Mouse (Mus musculus) liver, embryonic 12.5 days (tissue): ENCODE data around the gene 1110051M20Rik. TPM values are rescaled to one million over a fixed set of nuclear protein-coding genes. Genes with fewer than 3 reads are reported as not detected.
"Not testable (repeated sequence)": the region's sequence is repeated elsewhere in the genome, so short reads cannot be mapped to it uniquely, and the experiment has no call there.

Source experiments
- ATAC-seq: fragments of 200-750 bp; cut with Nextera tagmentation; 2 replicates; pipeline ENCODE4 v1.8.0; 2017; ENCODE audit warnings: moderate number of reproducible peaks, mild to moderate bottlenecking, moderate library complexity
- H3K27ac ChIP-seq: fragments of 300-500 bp; sonication (generic); 2 replicates; pipeline ENCODE4 v1.5.1; 2016; ENCODE audit warnings: mild to moderate bottlenecking
- H3K27me3 ChIP-seq: fragments of 300-500 bp; sonication (generic); replicated peaks from 2 replicates; pipeline ENCODE4 v1.6.1; 2016; ENCODE audit warnings: mild to moderate bottlenecking, moderate library complexity
- H3K36me3 ChIP-seq: fragments of 300-500 bp; sonication (generic); 2 replicates; pipeline ENCODE4 v1.6.1; 2016; ENCODE audit warnings: mild to moderate bottlenecking, moderate library complexity
- H3K4me1 ChIP-seq: fragments of 300-500 bp; sonication (generic); 2 replicates; pipeline ENCODE4 v1.6.1; 2016
- H3K4me2 ChIP-seq: fragments of 300-500 bp; sonication (generic); 2 replicates; pipeline ENCODE4 v1.6.1; 2016; ENCODE audit warnings: mild to moderate bottlenecking, moderate library complexity
- H3K4me3 ChIP-seq: fragments of 300-500 bp; sonication (generic); 2 replicates; pipeline ENCODE4 v1.5.1; 2016; ENCODE audit warnings: mild to moderate bottlenecking, moderate library complexity
- H3K9ac ChIP-seq: fragments of 300-500 bp; sonication (generic); 2 replicates; pipeline ENCODE4 v1.6.1; 2016; ENCODE audit warnings: mild to moderate bottlenecking, moderate library complexity
- H3K9me3 ChIP-seq: fragments of 300-500 bp; sonication (generic); replicated peaks from 2 replicates; pipeline ENCODE4 v1.6.1; 2016; ENCODE audit warnings: mild to moderate bottlenecking, moderate library complexity
- WGBS: fragments of 180-500 bp; shearing (Covaris S2); methylation state at CpG from one replicate; pipeline ENCODE4 v1.1.7; 2016; ENCODE audit not compliant: insufficient replicate concordance; 5-methylcytosine and 5-hydroxymethylcytosine counted together
- microRNA-seq: library from miRNA; unstranded; fragments of <30 nt; microRNA quantifications from one replicate; pipeline ENCODE4, GENCODE M21; 2017
- polyA plus RNA-seq: library from polyadenylated mRNA; unstranded; fragments of >200 nt; fragmentation: Nextera tagmentation; extraction: Ambion mirVana; gene quantifications from 2 replicates; pipeline ENCODE4 v1.2.1, GENCODE M21; 2016

1110051M20Rik gene
- polyA plus RNA-seq, 1 experiment from 2014 or later = 9.1 TPM

- peak; percentile 94 for ATAC-seq
- H3K4me3 ChIP-seq = no peak overlapping the region
- 25% methylated on average over 5 of the region's 5 CpGs for WGBS
- peak overlapping the region; percentile 63; the same call in 1 of the 2 replicates for H3K27ac ChIP-seq
- H3K9me3 ChIP-seq = no peaks in the 10 kb centered on the region
- H3K4me2 ChIP-seq = peak overlapping the region; percentile 6; the same call in 1 of the 2 replicates
- H3K4me1 ChIP-seq = peaks cover 39% of the 10 kb centered on the region
- 0 out of 2 replicates have a peak overlapping the region, but pooled peaks have one; percentile 17 for H3K9ac ChIP-seq
- H3K27me3 ChIP-seq = no peaks in the 10 kb centered on the region
- H3K36me3 ChIP-seq = no peaks in the 10 kb centered on the region
Observed at GRCm38 (mm10) chr2:91244557-91245228, 199.8 kb downstream of the 1110051M20Rik start.

DNA sequence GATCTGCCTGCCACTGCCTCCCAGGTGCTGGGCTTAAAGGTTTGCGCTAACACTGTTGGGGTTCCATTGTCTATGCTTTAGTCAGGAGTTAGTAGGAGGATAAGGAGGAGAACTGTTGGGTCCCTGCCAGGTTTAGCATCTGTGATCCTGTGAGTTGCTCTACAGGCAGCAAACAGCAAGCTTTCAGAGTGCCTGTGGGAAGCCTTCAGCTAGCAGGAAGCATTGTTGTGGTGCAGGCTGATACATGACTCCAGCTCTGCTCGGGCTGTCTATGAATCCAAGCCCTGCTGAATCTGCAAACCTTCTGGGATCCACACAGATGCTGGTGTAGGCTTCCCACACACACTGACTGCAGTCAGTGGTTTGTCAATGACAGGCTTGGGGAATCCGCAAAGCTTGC is 201.1 kb downstream of the 1110051M20Rik start:
- Histone ChIP-seq H3K36me3 (no peaks in the 10 kb centered on the region), H3K4me1 (peaks cover 41% of the 10 kb centered on the region), H3K27ac (peak overlapping the region; percentile 25; the same call in 1 of the 2 replicates), H3K4me3 (no peak overlapping the region), H3K9ac (no peak overlapping the region; the same call in 1 of the 2 replicates), H3K4me2 (no peak overlapping the region), H3K9me3 (no peaks in the 10 kb centered on the region), H3K27me3 (no peaks in the 10 kb centered on the region)
- 65% methylated on average over 3 of the region's 3 CpGs for WGBS
- ATAC-seq = no peak

DNA sequence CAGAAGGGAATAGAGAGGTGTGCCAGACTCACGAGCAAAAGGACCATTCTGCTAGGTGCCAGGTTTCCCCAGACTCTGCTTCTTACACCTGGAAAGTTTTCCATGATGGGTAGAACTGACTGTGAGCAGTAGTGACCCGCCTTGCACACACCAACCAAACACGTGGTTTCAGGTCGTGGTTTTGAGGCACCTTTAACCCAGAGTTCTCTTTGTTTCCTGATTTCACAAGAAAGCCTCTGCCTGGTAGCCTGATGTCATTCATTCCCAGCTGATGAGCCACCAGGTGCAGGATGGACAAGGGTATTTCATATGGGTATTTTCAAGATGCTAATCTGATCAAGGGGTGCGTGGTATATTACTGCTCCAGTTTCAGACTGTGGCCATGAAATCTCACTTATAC is 202.0 kb downstream of the 1110051M20Rik start:
- no peak overlapping the region for H3K4me3 ChIP-seq
- WGBS = 33% methylated on average over 5 of the region's 5 CpGs
- no peaks in the 10 kb centered on the region for H3K27me3 ChIP-seq
- H3K36me3 ChIP-seq = no peaks in the 10 kb centered on the region
- no peaks in the 10 kb centered on the region for H3K9me3 ChIP-seq
- H3K4me1 ChIP-seq = peaks cover 48% of the 10 kb centered on the region
- no peak overlapping the region for H3K4me2 ChIP-seq
- H3K9ac ChIP-seq = no peak overlapping the region
- 0 out of 2 replicates have a peak overlapping the region, but pooled peaks have one; percentile 6 for H3K27ac ChIP-seq
- ATAC-seq = no peak

GRCm38 (mm10) chr2:91237511-91238080 is 206.9 kb downstream of the 1110051M20Rik start:
- peak; percentile 31 for ATAC-seq
- peak overlapping the region; percentile 82 for H3K9ac ChIP-seq

DNA sequence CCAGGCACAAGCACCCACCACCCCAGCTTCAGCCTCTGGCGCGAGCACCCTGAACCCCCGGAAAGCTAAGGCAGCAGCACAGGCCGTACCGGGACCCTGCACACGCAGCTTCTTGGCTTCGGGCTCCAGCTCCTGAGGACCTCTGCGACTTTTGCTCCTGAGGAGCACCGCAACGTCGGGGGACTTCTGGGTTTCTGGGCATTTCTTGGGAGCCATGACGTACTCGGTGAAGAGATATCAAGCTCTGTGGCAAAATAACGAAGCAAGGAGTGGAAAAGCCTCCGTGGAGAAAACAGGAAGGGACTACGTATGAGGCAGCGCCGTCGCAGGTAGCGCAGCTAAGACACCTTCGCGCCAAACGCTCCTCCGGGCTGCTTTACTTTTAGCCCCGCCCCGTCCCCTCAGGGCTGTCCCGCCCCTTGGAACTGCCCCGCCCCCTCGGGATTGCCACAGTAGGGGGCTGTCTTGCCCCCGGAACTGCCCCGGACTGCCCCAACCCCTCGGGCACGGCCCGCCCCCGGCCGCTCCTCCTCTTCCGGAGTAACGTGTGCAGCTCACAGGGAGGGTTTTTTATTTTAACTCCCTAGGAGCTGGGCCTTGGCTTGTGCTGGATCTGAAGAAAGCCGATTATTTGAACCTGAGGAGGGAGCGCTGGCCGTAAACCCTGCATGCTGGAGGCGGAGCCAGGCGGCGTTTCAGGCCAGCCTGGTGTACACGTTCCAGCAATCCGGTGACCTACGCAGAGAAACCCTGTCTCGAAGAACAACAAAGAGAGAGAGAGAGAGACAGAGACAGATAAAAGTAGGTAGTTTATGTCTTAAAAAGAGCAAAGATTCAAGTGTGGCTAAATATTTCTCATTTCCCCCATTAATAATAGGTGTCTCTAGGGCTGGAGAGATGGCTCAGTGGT is 207.6 kb downstream of the 1110051M20Rik start, which contains the start of gene Ddb2:
Gene Ddb2 (minus strand): TSS at position 382 of the 910 bp plus-strand sequence.
- peak; percentile 99 for ATAC-seq
- Histone ChIP-seq H3K36me3 (peaks cover 6% of the 10 kb centered on the region), H3K27ac (peak within 1 kb of the TSS; percentile 96), H3K4me1 (peaks cover 23% of the 10 kb centered on the region), H3K27me3 (no peaks in the 10 kb centered on the region), H3K9ac (peak within 1 kb of the TSS; percentile 82), H3K9me3 (no peaks in the 10 kb centered on the region), H3K4me2 (peak within 1 kb of the TSS; percentile 99), H3K4me3 (peak within 1 kb of the TSS; percentile 76)
- WGBS = 1% methylated on average over 48 of the region's 48 CpGs

More at GRCm38 (mm10) chr2:91237511-91238080, 206.9 kb downstream of the 1110051M20Rik start:
- Histone ChIP-seq H3K4me3 (peak overlapping the region; percentile 76), H3K27ac (peak overlapping the region; percentile 96), H3K4me1 (peaks cover 29% of the 10 kb centered on the region), H3K4me2 (peak overlapping the region; percentile 99)
- H3K27me3 ChIP-seq, H3K9me3 ChIP-seq, H3K36me3 ChIP-seq: not testable (repeated sequence)
- WGBS = 13% methylated on average over 4 of the region's 4 CpGs

DNA sequence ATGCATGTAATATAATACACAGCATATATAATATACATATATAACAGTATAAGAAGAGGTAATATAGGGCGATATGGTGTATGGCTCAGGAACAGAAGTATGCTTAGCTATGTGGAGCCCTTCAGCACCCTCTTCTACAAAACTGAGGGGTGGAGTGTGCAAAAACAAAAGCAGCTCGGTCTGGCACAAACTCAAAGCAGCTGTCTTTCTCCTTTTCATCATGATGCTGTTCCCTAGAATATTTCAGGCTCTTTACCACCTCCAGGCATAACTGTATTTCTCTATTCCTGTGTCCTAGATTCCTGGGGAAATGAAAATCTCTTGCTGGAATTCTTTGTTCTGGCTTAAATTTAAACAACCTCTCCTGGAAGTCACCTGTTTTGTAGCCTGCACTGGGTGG is 214.8 kb downstream of the 1110051M20Rik start:
- H3K4me3 ChIP-seq = no peak overlapping the region
- 76% methylated on average over 2 of the region's 2 CpGs for WGBS
- H3K4me2 ChIP-seq = no peak overlapping the region
- no peak for ATAC-seq
- H3K27me3 ChIP-seq = no peaks in the 10 kb centered on the region
- H3K9me3 ChIP-seq = no peaks in the 10 kb centered on the region
- no peak overlapping the region for H3K9ac ChIP-seq
- H3K36me3 ChIP-seq = peaks cover 6% of the 10 kb centered on the region
- no peak overlapping the region for H3K27ac ChIP-seq
- H3K4me1 ChIP-seq = no peaks in the 10 kb centered on the region

Small RNAs within 50 kb of the gene (microRNA-seq; reads per million reads assigned to microRNA genes)
- not detected for gene Gm22071

Other genes with a start within 250 kb of the 1110051M20Rik start
- 12.9 and 13.5 TPM in 2 replicates for gene Nr1h3, start 241.9 kb downstream of the 1110051M20Rik start, polyA plus RNA-seq
- gene Acp2, start 241.8 kb downstream of the 1110051M20Rik start, polyA plus RNA-seq = 9.6 and 10.3 TPM in 2 replicates
- 8.3 and 8.4 TPM in 2 replicates for gene Ddb2, start 207.7 kb downstream of the 1110051M20Rik start, polyA plus RNA-seq
- 12.3 and 12.4 TPM in 2 replicates for gene Pacsin3, start 188.8 kb downstream of the 1110051M20Rik start, polyA plus RNA-seq
- 80.0 and 82.2 TPM in 2 replicates for gene Arfgap2, start 179.7 kb downstream of the 1110051M20Rik start, polyA plus RNA-seq
- gene Lrp4, start 12.8 kb upstream of the 1110051M20Rik start, polyA plus RNA-seq = 1.0 and 1.2 TPM in 2 replicates
- 57.7 and 59.1 TPM in 2 replicates for gene Ckap5, start 82.1 kb upstream of the 1110051M20Rik start, polyA plus RNA-seq
- 121 and 125 TPM in 2 replicates for gene F2, start 191.7 kb upstream of the 1110051M20Rik start, polyA plus RNA-seq
- 5.0 and 5.9 TPM in 2 replicates for gene Zfp408, start 205.1 kb upstream of the 1110051M20Rik start, polyA plus RNA-seq
- gene Arhgap1, start 205.2 kb upstream of the 1110051M20Rik start, polyA plus RNA-seq = 59.8 and 66.1 TPM in 2 replicates